Mouse (Mus musculus) left cerebral cortex, postnatal 25 days (tissue): Measurements from ENCODE around the gene Gnpat. TPM values are rescaled to one million over a fixed set of nuclear protein-coding genes. Genes with fewer than 3 reads are reported as not detected.
A peak's percentile ranks its signal among the peaks of the same experiment; 100 is the strongest.

Experiments used
- DNase-seq, 2 experiments: peaks; one replicate each; pipeline ENCODE4 v3.0.0; 2022; ENCODE audit warnings: low spot score in 2 of 2, mixed read lengths in 1 of 2
- intact Hi-C: fragments of 180-260 bp; cut with DNase I; formaldehyde crosslinking; loops from one replicate; pipeline ENCODE4 v1.15.1; 2025
- total RNA-seq, 2 experiments: library from RNA; stranded (reverse); gene quantifications; 2 replicates each; pipeline ENCODE4 v1.2.3; 2021

The Gnpat gene
- 10 to 100 TPM; 49.6 to 55.2 TPM for total RNA-seq

DNA sequence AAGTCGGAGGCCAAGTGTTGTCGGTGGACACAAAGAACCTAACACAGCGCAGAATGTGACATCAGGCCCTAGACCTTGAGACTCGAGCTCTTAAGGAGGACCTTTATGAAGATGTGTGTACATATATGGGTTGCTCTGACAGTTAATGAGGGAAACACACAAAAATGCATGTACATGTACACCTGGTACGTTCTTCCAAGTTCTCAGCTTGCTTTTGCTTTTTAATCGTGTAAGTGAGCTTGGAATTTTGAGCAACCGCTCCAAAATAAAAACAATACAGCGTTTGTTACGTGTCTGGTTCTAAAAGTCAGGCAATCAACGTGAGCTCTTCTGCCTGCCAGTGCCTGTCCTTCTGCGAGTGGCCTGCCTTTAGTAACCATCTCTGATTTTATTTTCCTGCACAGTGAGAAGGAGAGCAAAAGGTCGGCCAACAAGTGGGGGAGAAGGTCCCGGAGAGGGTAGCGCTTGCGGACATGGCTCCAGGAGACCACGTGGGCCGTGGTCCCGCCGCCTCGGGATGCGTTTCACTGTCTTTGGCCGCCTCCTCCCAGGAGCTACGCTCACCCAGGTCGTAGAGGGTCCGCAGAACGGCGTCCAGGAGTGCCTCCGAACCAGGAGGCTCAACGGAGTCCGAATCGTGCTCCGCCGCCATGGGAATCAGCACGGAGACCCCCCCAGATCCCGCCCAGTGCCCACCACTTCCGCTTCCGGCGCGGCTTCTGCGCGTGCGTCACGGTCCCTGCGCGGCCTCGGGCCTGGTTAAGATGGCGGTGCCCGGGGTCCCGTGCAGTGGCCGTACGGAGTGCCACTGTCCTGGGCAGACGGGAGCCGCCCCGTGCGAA is at the start of gene Gnpat, which contains the start of gene 2810004N23Rik:
Gene Gnpat (plus strand): TSS at position 713 of the 842 bp plus-strand sequence.
Gene 2810004N23Rik (minus strand): TSS at position 800 of the 842 bp plus-strand sequence.
- DNase-seq, result peak; percentile 92 to 93
- intact Hi-C loops, result no loop called here

DNA sequence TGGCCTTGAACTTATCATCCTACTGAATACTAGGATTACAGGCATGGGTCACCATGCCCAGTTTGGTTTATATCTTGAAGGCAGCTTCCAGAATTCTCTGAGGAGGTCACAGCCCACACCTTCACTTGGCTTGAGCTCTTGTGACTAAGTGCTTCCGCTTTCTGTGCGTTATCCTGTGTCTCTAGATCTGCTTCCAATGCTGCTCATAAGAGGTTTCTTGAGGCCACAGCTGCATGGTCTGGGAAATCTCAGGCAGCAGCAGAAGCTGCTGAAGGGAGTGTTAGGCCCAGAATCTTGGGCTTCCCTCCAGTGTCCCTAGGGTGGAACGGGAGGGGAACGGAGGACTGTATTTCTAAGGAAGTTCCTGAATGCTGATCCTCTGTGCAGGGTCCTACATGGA is 49.5 kb upstream of the Gnpat start:
- DNase-seq, result no peak
- intact Hi-C loops, result no loop called here

DNA sequence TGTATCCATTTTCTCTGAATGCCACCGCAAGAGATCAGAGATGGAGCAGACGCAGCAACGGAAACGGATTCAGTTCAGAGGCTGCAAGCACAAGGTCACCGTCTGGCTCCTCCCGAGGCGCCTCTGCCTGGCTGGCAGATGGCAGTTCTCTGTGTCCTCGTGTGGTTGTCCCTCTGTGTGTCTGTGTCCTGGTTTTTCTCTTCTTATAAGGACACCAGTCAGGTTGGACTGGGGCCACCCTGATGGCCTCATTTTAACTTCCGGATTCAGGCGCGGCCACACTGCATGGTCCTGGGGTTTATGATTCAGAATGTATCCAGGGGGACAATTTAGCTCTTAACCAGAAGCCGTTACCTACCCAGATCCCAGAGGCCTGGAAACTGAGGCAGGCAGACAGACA is 47.0 kb upstream of the Gnpat start:
- DNase-seq, result no peak
- intact Hi-C loops, result no loop called here

DNA sequence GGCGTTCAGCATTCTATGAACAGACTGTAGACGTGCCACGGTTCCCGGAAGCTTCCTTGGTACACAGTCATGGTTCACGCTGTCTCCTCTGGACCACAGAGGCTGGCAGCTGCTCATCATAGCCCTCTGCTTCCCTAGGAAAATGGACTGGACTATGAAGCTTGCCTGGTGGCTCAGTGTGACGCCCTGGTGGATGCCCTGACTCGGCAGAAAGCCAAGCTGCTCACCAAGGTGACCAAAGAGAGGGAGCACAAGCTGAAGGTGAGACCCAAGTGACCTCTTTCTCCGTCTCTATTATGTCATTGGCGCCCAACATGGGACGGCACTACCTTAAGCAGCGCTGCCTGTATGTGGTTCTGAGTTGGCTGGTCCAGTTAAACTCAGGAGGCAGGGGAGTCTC is 46.0 kb upstream of the Gnpat start:
- intact Hi-C loops, result no loop called here
- no peak for DNase-seq

DNA sequence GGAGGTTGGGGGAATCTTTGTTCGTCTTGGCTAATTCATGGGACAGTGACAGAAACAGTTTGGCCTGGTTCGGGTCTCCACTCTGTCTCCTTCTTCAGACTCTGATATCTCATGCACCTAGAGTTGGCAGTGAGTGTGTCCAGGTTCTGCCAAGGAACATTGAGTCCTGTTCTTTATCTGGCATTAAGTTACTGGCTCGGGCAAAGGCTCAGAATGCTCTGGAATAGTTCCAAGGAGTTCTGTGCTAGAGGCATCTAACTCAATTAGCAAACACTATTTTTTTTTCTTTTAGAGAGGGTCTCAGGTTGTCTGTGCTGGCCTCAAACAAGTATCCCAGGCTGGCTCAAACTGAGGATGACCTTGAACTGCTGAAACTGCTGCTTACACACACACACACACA is 45.5 kb upstream of the Gnpat start:
- intact Hi-C loops, result no loop called here
- no peak for DNase-seq

DNA sequence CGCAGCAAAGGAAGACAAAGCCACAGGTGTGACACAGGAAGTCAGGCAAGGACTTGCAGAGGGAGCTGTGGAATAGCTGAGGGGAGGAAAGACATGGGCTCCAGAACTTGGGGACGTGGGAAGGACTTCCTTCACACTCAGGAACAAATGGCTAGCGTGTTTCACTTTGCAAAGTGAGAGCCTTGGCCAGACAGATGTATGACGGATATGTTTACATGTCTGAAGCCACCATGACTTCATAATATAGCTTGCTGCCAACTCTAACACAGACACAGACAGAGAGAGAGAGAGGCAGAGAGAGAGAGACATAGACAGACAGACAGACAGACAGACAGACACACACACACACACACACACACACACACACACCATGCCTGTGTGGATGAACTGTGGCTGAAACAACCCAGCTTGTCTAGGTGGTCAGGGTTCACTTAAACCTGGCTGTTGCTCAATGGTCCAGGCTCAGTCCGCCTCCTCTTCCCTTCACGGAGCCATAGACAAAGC is 43.2 kb upstream of the Gnpat start:
- no peak for DNase-seq

DNA sequence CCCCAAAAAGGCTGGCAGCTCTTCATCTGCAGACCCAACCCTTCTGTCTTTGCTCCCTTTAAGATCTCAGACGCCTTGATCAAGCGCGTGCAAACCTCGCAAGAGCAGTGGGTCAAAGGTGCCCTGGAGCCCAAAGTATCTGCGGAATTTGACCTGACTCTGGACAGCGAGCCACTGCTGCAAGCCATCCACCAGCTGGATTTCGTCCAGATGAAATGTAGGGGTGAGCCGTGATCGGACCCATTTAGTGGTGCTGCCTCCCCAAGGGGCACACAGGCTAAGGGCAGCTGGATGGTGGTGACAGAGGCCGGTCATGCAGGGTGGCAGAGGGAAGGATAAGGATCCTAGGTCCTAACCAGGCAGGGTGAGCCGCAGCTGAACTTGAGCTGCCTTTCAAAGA is 42.7 kb upstream of the Gnpat start:
- intact Hi-C loops, result no loop called here

More for the DNA sequence above, 43.2 kb upstream of the Gnpat start:
- intact Hi-C loops, result no loop called here

DNA sequence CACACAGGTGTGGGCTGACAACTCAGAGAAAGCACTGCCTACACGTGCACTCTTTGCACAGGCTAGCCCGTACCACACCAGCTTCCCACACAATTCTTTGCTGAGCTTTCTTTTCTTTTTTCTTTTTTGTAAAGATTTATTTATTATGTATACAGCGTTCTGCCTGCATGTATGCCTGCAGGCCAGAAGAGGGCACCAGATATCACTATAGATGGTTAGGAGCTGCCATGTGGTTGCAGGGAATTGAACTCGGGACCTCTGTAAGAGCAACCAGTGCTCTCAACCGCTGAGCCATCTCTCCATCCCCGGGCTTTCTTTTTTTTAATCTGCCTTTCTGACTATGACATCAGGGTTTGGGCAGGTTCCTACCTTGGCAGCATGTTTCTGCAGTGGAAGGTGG is 39.3 kb upstream of the Gnpat start:
- intact Hi-C loops, result no loop called here
- DNase-seq, result no peak

More for the DNA sequence above, 42.7 kb upstream of the Gnpat start:
- no peak for DNase-seq

DNA sequence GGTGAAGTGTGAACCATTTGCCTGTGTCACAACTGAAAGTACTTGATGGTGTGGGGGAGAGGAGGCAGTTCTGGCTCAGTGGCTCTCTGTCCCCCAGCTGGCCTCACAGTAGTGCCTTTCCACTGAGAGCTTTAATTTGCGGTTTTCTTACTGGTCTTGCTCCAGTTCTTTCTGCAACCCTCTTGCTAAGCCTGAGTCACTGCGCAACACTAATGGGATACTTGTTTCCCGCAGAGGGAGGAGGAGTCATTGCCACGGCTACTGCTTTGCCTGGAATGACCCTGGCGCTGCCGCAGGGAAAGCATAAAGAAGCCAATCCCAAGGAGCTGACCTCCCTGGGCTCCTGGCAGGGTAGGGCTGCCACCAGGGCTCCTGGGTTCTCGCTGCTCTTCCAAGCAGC is 36.2 kb upstream of the Gnpat start:
- DNase-seq, result peak in 1 of 2 experiments; percentile 51
- intact Hi-C loops, result loop anchor here (5.0 kb wide), 2 partner anchors 34 to 74 kb away; partner anchors contain the start of genes Fam89a and Trim67

DNA sequence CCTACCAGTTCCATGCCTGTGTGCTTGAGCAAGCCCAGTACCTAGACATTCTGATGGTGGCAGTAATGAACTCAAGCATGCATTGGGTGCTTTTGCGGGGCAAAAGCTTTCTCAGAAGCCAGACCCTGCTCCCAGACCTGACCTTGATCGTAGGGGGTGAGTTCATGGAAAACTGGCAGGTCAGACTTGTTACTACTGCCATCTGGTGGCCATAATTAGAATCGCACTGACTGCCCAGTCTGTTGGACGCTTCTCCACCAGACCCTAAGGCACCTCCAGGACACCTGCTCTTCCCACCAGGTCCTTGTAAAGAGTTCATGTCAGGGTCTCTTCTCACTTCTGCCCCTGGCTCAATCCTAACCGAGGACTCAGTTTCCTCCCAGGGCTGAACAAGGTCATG is 35.4 kb upstream of the Gnpat start:
- intact Hi-C loops, result loop anchor here (5.0 kb wide), 2 partner anchors 35 to 75 kb away; partner anchors contain the start of genes Fam89a and Trim67
- peak; percentile 40 to 58 for DNase-seq

DNA sequence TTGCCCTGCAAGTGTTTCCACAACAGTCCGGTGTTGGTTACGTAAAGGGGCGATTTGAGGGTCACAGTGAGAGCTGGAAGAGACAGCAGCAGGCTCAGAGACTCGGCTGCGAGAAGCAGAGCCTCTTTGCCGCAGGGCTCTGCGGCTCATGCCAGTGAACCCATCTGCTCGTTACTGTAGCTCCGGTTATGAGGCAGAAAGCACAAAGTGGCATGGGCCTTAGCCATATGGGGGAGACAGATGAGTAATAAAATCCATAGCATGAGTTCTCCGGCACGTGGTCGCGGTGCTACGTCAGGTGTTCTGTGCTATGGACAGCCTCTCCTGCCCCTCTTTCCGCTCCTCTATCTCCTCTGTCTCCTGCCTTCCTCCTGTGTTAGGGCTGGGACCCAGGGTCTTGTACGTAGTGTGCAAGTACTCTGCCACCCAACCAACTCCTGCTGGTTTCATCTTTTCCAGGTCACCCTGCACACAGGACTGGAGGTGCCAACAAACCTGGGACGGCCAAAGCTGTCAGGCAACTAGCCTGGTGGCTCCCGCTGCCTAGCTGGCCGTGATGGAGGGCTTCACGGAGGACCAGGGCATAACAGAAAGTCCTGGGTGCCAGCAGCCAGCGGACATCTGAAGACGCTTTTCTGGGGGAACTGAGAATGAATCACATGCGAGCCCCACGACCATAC is 34.1 kb upstream of the Gnpat start:
- intact Hi-C loops, result loop anchor here (5.0 kb wide), 2 partner anchors 36 to 76 kb away; partner anchors contain the start of genes Fam89a and Trim67
- peak; percentile 18 to 72 for DNase-seq

DNA sequence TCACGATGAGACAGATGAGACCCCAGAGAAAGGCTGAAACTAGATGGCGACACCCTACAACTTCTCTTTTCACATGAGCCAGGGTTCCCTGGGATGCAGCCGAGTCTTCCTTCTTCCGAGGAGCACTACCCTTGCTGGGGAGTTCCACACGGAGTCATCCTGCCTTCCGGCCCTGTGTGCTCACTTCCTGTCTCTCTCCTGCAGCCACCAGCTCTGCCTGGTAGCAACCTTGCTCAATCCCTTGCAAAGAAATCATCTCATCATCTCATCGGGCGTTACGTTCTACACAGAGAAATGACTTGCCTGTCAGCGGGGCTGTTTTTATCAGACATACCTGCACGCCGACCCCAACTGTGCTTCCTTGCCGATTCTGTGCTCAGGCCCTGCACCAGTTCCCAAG is 32.8 kb upstream of the Gnpat start:
- intact Hi-C loops, result no loop called here
- DNase-seq, result no peak

DNA sequence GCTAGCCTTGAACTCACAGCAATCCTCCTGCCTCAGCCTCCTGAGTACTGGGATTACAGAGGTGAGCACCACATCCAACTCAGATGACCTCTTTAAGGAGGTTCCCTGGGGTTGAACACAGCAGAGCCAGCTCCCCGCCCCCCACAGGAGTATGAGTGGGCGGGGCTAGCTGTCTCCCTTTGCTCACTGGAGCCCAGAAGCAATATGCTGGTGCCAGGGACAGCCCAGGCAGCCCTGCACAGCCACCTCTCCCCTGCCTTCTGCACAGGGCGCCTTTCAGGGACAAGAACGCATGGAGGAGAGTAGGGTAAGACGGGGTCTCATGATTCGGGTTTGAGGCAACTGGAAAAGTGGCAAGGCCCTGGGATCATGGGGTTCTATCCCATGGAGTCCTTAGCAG is 31.3 kb upstream of the Gnpat start:
- no peak for DNase-seq
- intact Hi-C loops, result no loop called here

DNA sequence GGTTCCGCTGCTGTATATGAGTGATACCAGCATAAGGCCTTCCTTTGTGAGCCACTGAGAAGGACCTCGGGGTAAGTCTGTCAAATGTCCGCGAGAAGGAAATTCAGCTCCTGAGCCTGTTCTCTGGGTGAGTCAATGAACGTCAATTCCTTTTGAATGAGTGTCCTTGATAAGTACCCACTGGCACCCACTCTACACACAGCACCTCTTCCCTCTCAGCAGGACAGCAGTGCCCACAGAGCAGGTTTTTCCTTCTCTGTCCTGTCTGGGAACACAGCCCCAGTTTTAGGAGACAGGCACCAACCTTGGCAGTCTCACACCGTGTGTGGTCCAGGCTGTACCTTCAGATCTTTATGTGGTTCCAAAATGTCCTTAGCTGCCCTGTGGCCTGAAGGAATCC is 30.9 kb upstream of the Gnpat start:
- DNase-seq, result no peak
- intact Hi-C loops, result no loop called here

DNA sequence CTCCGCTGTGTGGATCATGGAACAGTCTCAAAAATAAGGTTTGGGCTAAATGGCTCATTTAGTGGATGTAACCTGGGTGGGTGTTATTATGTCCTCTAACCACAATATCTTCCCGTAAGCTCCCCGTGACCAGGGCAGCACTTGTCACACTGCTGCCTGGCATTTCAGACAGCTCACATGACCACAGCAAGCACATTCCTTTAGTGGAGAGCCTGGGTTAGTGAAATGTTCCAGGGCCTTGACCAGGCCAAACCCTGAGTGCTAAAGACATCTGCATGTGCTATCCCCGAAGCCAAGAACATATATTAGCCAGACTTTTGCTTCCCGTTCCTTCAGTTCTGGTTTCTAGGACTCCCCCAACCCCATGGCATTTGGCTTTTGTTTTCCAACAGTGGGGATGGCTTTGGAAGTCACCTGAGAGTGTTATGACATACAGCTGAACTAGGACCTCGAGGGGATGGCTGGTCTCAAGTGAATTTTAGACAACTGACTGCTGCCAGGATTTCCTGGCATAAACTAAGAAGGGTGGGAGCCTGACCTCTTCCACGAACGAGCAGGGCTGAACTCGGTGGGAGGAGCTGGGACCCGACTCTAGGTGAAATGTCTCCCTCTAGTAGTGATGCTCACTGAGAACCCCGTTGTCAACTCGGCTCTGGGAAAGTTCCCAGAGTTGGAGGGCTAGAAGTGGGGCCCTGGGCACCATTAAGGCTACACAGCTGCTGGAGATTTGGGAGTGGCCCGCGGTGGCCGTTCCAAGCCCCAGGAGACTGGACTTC is 29.2 kb upstream of the Gnpat start:
- intact Hi-C loops, result no loop called here
- DNase-seq, result no peak

DNA sequence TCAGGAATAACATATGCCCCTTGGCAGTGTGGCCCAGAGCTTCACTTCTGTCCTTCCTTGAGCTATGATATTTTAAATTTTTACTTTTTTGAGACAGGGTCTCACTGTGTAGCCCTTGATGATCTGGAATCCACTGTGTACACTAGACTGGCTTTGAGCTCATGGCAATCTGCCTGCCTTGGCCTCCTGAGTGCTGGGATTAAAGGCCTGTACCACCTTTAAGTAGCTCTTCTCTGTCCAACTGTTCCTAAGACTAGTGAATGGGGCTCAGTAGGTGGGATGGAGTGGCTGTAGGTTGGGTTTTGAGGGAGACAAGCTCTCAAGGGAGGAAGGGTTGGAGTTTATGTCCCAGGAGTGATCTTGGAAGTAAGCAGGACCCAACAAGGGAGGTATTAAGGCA is 27.0 kb upstream of the Gnpat start:
- intact Hi-C loops, result no loop called here
- no peak for DNase-seq

DNA sequence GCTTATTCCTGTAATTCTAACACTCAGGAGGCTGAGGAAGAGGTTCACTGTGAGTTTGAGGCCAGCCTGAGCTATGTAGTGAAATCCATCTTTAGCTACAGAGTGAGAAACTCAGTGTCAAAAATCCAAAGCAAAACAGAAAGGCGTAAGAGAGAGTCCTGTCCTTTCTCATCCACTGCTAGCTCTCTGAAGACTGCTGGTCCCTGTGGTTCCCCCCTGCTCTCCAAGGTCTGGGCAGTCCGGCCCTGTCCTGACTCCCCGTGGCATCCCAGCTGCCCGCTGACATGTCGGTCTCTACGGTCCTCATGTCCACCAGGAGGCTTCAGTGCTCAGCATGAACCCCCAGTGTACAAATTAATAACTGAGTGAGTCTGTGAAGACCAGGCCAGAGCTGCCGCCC is 26.6 kb upstream of the Gnpat start:
- intact Hi-C loops, result no loop called here
- no peak for DNase-seq

DNA sequence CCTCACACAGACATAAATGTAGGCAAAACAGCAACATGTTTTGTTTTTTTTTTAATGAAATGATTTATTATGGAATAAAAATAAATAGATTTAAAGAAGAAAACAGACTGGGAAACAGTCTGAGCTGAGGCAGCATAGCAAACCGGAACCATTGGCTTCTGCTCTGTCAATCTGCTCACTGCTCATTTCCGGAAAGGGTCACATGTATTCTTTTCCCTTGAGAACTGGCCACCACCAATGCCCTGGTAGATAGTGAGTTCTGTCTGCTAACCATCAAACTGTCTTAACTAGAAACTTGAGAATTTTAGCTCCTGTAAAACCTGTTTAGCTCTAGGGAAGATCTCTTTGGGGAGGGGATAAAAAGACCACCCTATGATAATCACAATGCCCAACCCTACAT is 25.9 kb upstream of the Gnpat start:
- intact Hi-C loops, result no loop called here
- no peak for DNase-seq

DNA sequence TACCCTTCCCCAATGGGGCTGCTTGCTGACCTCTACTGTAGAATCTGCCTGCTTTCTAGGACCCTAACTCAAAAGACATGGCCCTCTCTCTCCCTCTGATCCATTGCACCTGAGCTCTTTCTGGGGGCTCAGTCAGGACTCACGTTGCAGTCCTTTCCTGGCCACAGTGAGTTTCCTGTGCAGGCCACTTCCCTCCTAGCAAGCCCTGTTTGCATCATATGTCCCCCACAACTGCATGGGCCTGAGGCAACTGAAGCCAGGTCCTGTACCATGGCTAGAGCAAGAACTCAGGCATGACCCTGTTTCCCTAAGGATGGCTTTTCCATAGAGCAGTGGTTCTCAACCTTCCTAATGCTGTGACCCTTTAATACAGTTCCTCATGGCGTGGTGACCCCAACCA is 24.9 kb upstream of the Gnpat start:
- intact Hi-C loops, result no loop called here

DNA sequence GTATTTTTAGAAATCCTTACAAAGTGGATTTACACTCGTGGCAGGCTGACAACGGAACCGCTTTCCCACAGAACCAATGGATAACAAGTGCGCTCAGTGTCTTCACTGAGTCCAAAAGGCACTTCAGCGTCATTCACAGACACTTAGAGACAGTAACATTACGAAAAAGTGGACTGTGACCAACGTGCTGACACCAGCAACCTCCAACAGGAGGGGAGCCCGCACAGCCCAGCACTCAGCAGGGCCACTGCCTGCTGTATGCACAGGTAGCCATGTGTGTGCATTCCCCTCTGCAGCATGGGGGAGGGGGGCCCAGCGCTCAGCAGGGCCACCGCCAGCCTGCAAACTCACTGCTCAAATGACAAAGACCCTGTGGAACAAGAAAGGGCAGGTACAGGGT is 23.5 kb upstream of the Gnpat start:
- no peak for DNase-seq
- intact Hi-C loops, result no loop called here

More for the DNA sequence above, 24.9 kb upstream of the Gnpat start:
- DNase-seq, result no peak
